Mouse (Mus musculus) spleen, adult 2 months (tissue): ENCODE measurements around the gene Mrgpre. TPM values are rescaled to one million over a fixed set of nuclear protein-coding genes. Genes with fewer than 3 reads are reported as not detected.

Experiments used
- DNase-seq, 2 experiments: peaks; one replicate each; pipeline versions ENCODE4 v3.0.0 to v3.0.0-alpha.2; 2012 to 2021; ENCODE audit warnings: low spot score in 2 of 2, low read depth in 1 of 2
- H3K27ac ChIP-seq: fragments of 200-500 bp; 2 replicates; pipeline ENCODE4 v1.5.1; 2012; ENCODE audit warnings: low read length, inconsistent platforms; ENCODE audit not compliant: insufficient read depth
- H3K27me3 ChIP-seq: fragments of 200-500 bp; 2 replicates; pipeline ENCODE4 v1.6.1; 2012; ENCODE audit warnings: mild to moderate bottlenecking, moderate library complexity, low read length, inconsistent platforms; ENCODE audit not compliant: control insufficient read depth, insufficient read depth
- H3K36me3 ChIP-seq: fragments of 200-500 bp; 2 replicates; pipeline ENCODE4 v1.6.1; 2012; ENCODE audit warnings: mild to moderate bottlenecking, low read length, inconsistent platforms; ENCODE audit not compliant: control insufficient read depth, insufficient read depth
- H3K4me1 ChIP-seq: fragments of 200-500 bp; 2 replicates; pipeline ENCODE4 v1.6.1; 2011; ENCODE audit warnings: inconsistent platforms; ENCODE audit not compliant: control insufficient read depth, insufficient read depth, insufficient read length
- H3K4me3 ChIP-seq: fragments of 200-500 bp; 2 replicates; pipeline ENCODE4 v1.5.1; 2011; ENCODE audit warnings: mild to moderate bottlenecking, inconsistent platforms; ENCODE audit not compliant: insufficient read depth, insufficient read length; ENCODE audit errors: extremely low read depth
- CTCF ChIP-seq: fragments of 200-500 bp; IDR thresholded peaks from 2 replicates; pipeline ENCODE4 v1.5.1; 2011; ENCODE audit warnings: mild to moderate bottlenecking, inconsistent platforms; ENCODE audit not compliant: insufficient read depth, insufficient read length, insufficient replicate concordance; ENCODE audit errors: extremely low read depth
- POLR2A ChIP-seq: fragments of 200-500 bp; IDR thresholded peaks from 2 replicates; pipeline ENCODE4 v1.6.1; 2011; ENCODE audit warnings: low read depth, low read length, inconsistent platforms
- WGBS: fragments of 180-500 bp; shearing (Covaris S2); methylation state at CpG from one replicate; pipeline ENCODE4 v1.1.7; 2018; 5-methylcytosine and 5-hydroxymethylcytosine counted together
- polyA plus RNA-seq: library from polyadenylated mRNA; depleted of rRNA; stranded (reverse); fragments of >200 nt; gene quantifications from 2 replicates; pipeline ENCODE4 v1.2.3, GENCODE M21; 2012; rRNA removed

The Mrgpre gene
- 6.6 and 7.6 TPM in 2 replicates for polyA plus RNA-seq

- Histone ChIP-seq H3K4me3 (peak within 1 kb of the TSS; percentile 81), H3K27ac (peak within 1 kb of the TSS; percentile 80)
- 8% methylated on average over 21 of the region's 21 CpGs for WGBS
Observed at GRCm38 (mm10) chr7:143783996-143784829, at the start of gene Mrgpre. Gene Mrgpre (minus strand): TSS chr7:143784500.

DNA sequence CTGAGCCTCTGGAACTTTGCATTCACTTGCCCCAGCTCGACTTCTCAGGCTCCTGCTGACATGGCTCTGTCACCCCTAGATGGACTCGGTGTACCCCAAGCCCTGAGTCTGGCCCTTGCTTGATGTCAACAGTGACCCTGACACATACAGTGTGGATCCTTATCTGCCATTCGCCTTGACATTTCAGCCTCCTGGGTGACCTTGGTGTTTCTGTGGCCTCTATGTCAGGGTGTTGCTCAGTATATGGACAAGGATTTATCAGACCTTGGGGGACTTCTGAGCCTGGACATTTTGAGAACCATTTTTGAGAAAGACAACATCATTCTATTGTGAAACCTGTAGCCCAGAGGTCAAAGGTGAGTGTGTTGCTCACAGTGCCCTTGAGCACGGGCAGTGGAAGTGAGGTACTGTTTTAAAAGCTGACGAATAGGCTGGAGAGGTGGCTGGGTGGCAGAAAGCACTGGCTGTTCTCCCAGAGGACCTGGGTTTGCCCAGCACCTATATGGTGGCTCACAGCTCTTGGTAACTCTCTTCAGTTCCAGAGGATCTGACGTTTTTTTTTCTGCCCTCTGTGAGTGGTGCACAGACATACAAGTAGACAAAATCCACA, 49.4 kb upstream of the Mrgpre start:
- no peak for DNase-seq
- no peaks in the 10 kb centered on the region for H3K27me3 ChIP-seq
- no peak overlapping the region for H3K27ac ChIP-seq
- peaks cover 8% of the 10 kb centered on the region for H3K36me3 ChIP-seq
- WGBS, result 84% methylated on average over 6 of the region's 6 CpGs
- H3K4me3 ChIP-seq, result no peak overlapping the region
- TF ChIP-seq POLR2A (no peak), CTCF (no peak)
- no peaks in the 10 kb centered on the region; the same call in 1 of the 2 replicates for H3K4me1 ChIP-seq

More at GRCm38 (mm10) chr7:143783996-143784829, at the start of gene Mrgpre:
- DNase-seq, result peak; percentile 15 to 66
- Histone ChIP-seq H3K36me3 (peaks cover 3% of the 10 kb centered on the region; the same call in 1 of the 2 replicates), H3K4me1 (peaks cover 23% of the 10 kb centered on the region; the same call in 1 of the 2 replicates), H3K27me3 (no peaks in the 10 kb centered on the region)
- TF ChIP-seq POLR2A (no peak), CTCF (no peak)

DNA sequence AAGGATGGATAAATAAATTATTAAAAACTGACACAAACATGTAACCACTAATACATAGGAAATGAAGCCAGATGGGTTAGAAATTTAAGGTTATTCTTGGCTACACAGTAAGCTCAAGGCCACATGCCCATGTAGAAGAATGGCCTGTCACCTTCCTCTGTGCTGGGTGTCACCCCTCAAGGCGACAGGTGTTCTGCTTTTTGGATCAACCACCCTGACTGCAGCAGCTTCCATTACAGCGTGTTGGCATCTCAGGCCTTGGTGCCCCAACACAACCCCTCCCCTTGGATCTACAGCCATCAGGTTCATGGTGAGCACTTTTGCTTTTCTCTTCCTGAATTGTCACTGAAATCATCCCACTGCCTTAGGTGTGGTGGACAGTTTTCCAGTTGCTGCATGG, 48.3 kb upstream of the Mrgpre start:
- DNase-seq, result no peak
- Histone ChIP-seq H3K36me3 (no peaks in the 10 kb centered on the region; the same call in 1 of the 2 replicates), H3K4me3 (no peak overlapping the region), H3K4me1 (no peaks in the 10 kb centered on the region; the same call in 1 of the 2 replicates), H3K27me3 (no peaks in the 10 kb centered on the region), H3K27ac (no peak overlapping the region)
- 89% methylated on average over 2 of the region's 2 CpGs for WGBS
- TF ChIP-seq CTCF (no peak), POLR2A (no peak)

GRCm38 (mm10) chr7:143832196-143832595, 47.9 kb upstream of the Mrgpre start:
- TF ChIP-seq CTCF, result no peak
- no peak for TF ChIP-seq POLR2A
- no peaks in the 10 kb centered on the region for H3K27me3 ChIP-seq
- no peak overlapping the region for H3K4me3 ChIP-seq
- no peaks in the 10 kb centered on the region; the same call in 1 of the 2 replicates for H3K36me3 ChIP-seq
- H3K4me1 ChIP-seq, result no peaks in the 10 kb centered on the region; the same call in 1 of the 2 replicates
- WGBS, result 80% methylated on average over 8 of the region's 8 CpGs
- no peak overlapping the region for H3K27ac ChIP-seq
- no peak for DNase-seq

GRCm38 (mm10) chr7:143830399-143830798, 46.1 kb upstream of the Mrgpre start:
- Histone ChIP-seq H3K4me1 (no peaks in the 10 kb centered on the region; the same call in 1 of the 2 replicates), H3K4me3 (peak overlapping the region; percentile 82), H3K27me3 (no peaks in the 10 kb centered on the region), H3K27ac (peak overlapping the region; percentile 73), H3K36me3 (no peaks in the 10 kb centered on the region)
- no peak for DNase-seq
- 7% methylated on average over 6 of the region's 6 CpGs for WGBS
- TF ChIP-seq POLR2A (no peak), CTCF (no peak)

GRCm38 (mm10) chr7:143829504-143830331, 45.4 kb upstream of the Mrgpre start:
- DNase-seq, result peak; percentile 92 to 94
- peak overlapping the region; percentile 83 for H3K4me3 ChIP-seq
- no peaks in the 10 kb centered on the region; the same call in 1 of the 2 replicates for H3K4me1 ChIP-seq
- WGBS, result under 1% methylated on average over 37 of the region's 37 CpGs
- H3K36me3 ChIP-seq, result no peaks in the 10 kb centered on the region
- H3K27me3 ChIP-seq, result no peaks in the 10 kb centered on the region
- H3K27ac ChIP-seq, result peak overlapping the region; percentile 89
- peak; percentile 84; the same call in 1 of the 2 replicates for TF ChIP-seq CTCF
- peak; percentile 18 for TF ChIP-seq POLR2A
